Comparison of ENCODE assay signal across 14 mouse cellular contexts in the genomic region with DNA sequence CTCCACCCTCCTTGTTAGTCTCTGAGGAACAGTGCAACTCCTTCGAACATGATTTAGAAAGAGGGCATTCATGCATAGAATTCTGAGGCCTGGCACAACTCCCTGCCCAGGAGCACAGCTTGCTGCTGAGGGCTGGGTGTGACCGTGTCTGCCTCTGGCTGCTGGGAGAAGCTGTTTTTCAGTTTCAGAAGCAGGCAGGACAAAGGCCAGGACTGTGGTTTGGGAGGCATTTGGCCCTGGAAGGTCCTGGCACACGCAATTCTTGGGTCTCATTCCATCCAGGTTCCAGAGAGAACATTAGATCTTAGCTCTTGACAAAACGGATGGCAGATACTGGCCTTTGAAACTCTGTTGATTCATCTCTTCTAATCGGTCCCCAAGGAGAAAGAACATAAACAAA. TPM values are rescaled to one million over a fixed set of nuclear protein-coding genes. Genes with fewer than 3 reads are reported as not detected.
DNase-seq lines count a peak whose midpoint lies in the region; ATAC-seq lines count a peak whose summit lies in the region.
"Had no signal": no experiment of that assay in that cellular context is flagged by ENCODE, and none has a peak within 500 bp of the region (broad histone marks: within the 10 kb centered on the region; RNA-seq: fewer than 3 reads in every experiment).

No protein-coding gene starts in this region.

- peak; percentile 79 for DNase-seq in kidney, adult 11 months
- DNase-seq in kidney, postnatal 4 days, result no peak
- DNase-seq in 3134 (ENCODE audit: extremely low read depth, insufficient read length, low spot score) (peak; percentile 67), NIH3T3 (ENCODE audit: low read depth) (peak; percentile 73)
- DNase-seq in fibroblast of lung, adult 2 months (ENCODE audit: low read depth), result peak; percentile 95
- DNase-seq: cerebellum, adult 9-11 months; thymus, postnatal 4 days had no signal

- ATAC-seq in megakaryocyte, adult 5-6 weeks (ENCODE audit: poor library complexity, severe bottlenecking), result no peak
- ATAC-seq in monocyte, adult 5-6 weeks (replicated peaks; ENCODE audit: insufficient number of reproducible peaks, low FRiP score, low TSS enrichment, poor library complexity, severe bottlenecking), result no peak
- ATAC-seq: activated CD4-positive, CD25-positive, alpha-beta regulatory T cell, adult 4 months; forebrain, embryonic 15.5 days; intestine, embryonic 15.5 days had no signal

RNA-seq across cellular contexts. Expression of gene Tmem258, which starts 8.6 kb away (rescaled TPM):
- total RNA-seq in megakaryocyte, adult 5-6 weeks (2015), result 182 and 197 TPM in 2 replicates
- 163 and 204 TPM in 2 replicates for total RNA-seq in megakaryocyte, adult 5-6 weeks (2017)
- 129 to 133 TPM (median 132 TPM) in 3 replicates for total RNA-seq in monocyte, adult 5-6 weeks (2017)

RNA-seq across cellular contexts. Expression of gene Fen1, which starts 8.7 kb away (rescaled TPM):
- total RNA-seq in megakaryocyte, adult 5-6 weeks (2015), result 30.7 and 33.9 TPM in 2 replicates
- total RNA-seq in megakaryocyte, adult 5-6 weeks (2017), result 60.5 and 62.9 TPM in 2 replicates
- 31.8 to 42.7 TPM (median 41.9 TPM) in 3 replicates for total RNA-seq in monocyte, adult 5-6 weeks (2017)

RNA-seq across cellular contexts. Expression of gene Fads1, which starts 12.6 kb away (rescaled TPM):
- total RNA-seq in megakaryocyte, adult 5-6 weeks (2015), result 12.3 and 12.6 TPM in 2 replicates
- 5.3 and 9.6 TPM in 2 replicates for total RNA-seq in megakaryocyte, adult 5-6 weeks (2017)
- total RNA-seq in monocyte, adult 5-6 weeks (2017), result 2.2 to 5.1 TPM (median 2.3 TPM) in 3 replicates

RNA-seq across cellular contexts. Expression of gene Myrf, which starts 45.3 kb away (rescaled TPM):
- total RNA-seq in megakaryocyte, adult 5-6 weeks (2015), result 0.22 and 0.27 TPM in 2 replicates
- total RNA-seq in megakaryocyte, adult 5-6 weeks (2017), result 0.04 TPM in 1 of 2 replicates, not detected in the other
- 0.10 to 2.3 TPM in 2 of 3 replicates, not detected in the other for total RNA-seq in monocyte, adult 5-6 weeks (2017)
- total RNA-seq: gastrocnemius, adult 18-20 months; neutrophil, adult 5-6 weeks had no signal

Comparison
In these comparisons a context has a peak if more than half of its experiments do, and no peak if none do; other contexts are left out.
1. DNase-seq: peak in kidney, adult 11 months (single experiment), 3134 (single experiment), NIH3T3 (single experiment) and fibroblast of lung, adult 2 months (single experiment); none in kidney, postnatal 4 days (0 of 2).